Mouse (Mus musculus): Measurements from ENCODE around the gene Tuba4a.

Gene Tuba4a

GRCm38 (mm10) chr1:75210136-75211087, 9.3 kb downstream of the Tuba4a start, which contains the start of the genes Glb1l and Stk16:
TSS of gene Glb1l (minus strand) at chr1:75210813.
TSS of gene Stk16 (plus strand) at chr1:75210838.
- DNase-seq = peak; percentile 95

- DNase-seq = no peak
These were observed 10.5 kb downstream of the Tuba4a start for GRCm38 (mm10) chr1:75208967-75209678.

GRCm38 (mm10) chr1:75201236-75201635, 18.4 kb downstream of the Tuba4a start:
- no peak for DNase-seq

DNA sequence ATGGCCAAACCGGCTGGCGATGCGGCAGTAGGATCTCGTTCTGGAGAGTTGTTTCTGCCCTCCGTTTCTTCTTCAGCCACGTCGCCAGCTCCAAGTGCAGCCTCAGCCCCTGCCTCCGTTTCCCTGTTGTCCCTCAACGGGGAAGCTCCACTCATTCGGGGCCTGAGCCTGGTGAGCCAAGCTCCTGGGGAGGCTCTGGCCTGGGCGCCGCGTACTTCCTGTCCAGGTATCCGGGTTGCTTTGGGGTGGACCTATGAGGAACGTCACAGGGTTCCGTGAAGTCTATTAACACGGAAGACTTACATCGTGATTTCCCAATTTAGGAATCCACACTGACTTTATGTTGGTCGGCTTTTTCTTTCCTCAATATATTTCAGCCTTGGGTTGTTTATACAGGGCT, 27.2 kb downstream of the Tuba4a start:
- DNase-seq = peak; percentile 51

GRCm38 (mm10) chr1:75191622-75192402, 27.9 kb downstream of the Tuba4a start, which contains the start of the genes Ankzf1 and Atg9a:
TSS of gene Ankzf1 (plus strand) at chr1:75192151.
TSS of gene Atg9a (minus strand) at chr1:75192196.
- peak; percentile 99 for DNase-seq

- DNase-seq = peak; percentile 57
These were observed 28.4 kb downstream of the Tuba4a start for GRCm38 (mm10) chr1:75191258-75191621.

DNA sequence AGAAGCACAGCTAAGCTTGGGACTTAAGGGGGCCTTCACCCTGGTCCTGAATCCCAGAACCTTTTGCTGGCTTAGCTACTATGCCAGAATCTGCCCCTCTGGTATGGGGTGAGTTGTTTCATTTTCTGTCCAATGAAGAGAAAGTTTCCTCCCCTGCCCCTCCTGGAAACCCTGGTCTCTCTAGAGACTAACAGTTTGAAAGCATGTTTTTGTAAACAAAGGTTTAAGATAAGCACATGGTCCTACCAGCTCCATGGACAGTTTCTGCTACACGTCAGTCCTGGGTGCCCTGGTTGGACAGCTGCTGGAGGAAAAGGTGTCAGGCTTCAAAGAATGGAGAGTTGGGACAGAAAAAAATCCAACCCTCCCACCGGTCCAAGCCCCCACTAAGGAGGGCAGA, 29.1 kb downstream of the Tuba4a start:
- DNase-seq = peak; percentile 28

GRCm38 (mm10) chr1:75187914-75188483, 31.7 kb downstream of the Tuba4a start:
- no peak for DNase-seq

DNA sequence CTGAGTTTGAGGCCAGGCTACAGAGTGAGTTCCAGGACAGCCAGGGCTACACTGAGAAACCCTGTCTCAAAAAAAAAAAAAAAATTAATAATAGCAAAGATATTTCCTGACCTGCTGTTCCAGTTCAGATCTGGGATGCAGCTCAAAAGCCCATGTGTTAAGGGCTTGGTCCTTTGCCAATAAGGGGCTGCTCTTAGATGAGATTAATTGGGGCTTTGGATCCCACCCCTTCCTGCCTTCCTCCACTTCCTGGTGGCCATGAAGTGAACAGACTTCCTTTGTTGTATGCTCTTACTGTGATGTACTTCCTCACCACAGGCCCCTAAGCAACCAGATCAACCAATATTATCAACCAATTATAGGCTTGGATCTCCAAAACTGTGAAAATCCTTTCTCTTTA, 32.5 kb downstream of the Tuba4a start:
- DNase-seq = no peak

GRCm38 (mm10) chr1:75185495-75185894, 34.2 kb downstream of the Tuba4a start:
- peak; percentile 46 for DNase-seq

DNA sequence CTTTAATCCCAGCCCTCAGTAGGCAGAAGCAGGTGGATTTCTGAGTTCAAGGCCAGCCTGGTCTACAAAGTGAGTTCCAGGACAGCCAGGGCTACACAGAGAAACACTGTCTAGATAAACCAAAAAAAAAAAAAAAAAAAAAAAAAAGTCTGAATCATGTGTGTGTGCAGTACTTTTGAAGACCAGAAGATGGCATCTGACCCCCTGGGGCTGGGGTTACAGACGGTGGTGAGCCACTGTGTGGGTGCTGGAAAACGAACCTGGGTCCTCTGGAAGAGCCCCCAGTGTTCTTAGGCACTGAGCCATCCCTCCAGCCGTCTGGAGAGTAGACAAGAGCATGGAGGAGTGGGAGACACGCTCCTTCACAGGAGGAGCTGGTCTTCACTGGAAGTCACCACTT, 37.5 kb downstream of the Tuba4a start:
- no peak for DNase-seq

- peak; percentile 44 for DNase-seq
These were observed 38.2 kb downstream of the Tuba4a start for GRCm38 (mm10) chr1:75181377-75181870.

DNA sequence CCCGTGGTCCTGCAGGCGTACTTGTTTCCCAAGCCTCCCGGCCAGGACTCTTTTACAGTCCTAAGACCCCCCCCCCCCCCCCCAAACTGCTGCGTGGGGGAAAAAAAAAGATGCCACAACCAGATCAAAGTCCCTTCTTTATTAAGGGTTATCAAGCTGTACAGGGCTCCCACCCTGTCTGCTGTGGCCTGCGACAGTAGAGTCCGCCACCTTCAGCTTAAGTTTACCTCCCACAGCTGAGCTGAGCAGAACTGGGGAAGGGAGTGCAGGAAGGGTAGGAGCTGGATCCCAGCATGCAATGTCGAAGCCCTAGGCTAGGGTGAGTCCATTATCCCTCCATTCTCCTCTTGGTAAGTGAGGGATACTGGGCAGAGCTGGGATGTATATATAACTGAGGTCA, 38.9 kb downstream of the Tuba4a start:
- DNase-seq = peak; percentile 21

DNA sequence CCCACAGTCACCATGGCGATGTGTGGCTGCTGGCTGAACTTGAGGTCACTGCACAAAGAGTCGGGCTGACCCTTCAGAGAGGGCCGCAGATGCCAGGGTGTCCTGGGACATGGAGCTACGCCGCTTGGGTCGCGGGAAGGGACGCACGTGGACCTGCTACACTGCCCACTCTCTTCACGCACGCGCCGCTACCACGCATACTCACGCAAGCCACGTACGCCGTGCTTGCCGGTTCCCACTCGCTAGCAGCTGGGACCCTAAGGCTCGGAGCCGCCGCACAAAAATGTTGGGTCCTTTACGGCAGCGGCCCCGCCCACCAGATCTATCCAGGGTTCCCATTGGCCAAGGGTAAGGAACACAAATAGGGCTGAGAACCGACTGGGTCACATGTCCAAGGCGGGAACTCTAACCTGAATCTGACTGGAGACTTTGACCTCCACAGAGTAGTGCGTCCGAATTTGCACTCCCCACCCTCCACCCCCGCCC, 39.5 kb downstream of the Tuba4a start, which contains the start of gene Abcb6:
Gene Abcb6 (minus strand): TSS at position 288 of the 486 bp plus-strand sequence.
- peak; percentile 86 for DNase-seq

GRCm38 (mm10) chr1:75179334-75180104, 40.1 kb downstream of the Tuba4a start:
- peak; percentile 72 for DNase-seq

DNA sequence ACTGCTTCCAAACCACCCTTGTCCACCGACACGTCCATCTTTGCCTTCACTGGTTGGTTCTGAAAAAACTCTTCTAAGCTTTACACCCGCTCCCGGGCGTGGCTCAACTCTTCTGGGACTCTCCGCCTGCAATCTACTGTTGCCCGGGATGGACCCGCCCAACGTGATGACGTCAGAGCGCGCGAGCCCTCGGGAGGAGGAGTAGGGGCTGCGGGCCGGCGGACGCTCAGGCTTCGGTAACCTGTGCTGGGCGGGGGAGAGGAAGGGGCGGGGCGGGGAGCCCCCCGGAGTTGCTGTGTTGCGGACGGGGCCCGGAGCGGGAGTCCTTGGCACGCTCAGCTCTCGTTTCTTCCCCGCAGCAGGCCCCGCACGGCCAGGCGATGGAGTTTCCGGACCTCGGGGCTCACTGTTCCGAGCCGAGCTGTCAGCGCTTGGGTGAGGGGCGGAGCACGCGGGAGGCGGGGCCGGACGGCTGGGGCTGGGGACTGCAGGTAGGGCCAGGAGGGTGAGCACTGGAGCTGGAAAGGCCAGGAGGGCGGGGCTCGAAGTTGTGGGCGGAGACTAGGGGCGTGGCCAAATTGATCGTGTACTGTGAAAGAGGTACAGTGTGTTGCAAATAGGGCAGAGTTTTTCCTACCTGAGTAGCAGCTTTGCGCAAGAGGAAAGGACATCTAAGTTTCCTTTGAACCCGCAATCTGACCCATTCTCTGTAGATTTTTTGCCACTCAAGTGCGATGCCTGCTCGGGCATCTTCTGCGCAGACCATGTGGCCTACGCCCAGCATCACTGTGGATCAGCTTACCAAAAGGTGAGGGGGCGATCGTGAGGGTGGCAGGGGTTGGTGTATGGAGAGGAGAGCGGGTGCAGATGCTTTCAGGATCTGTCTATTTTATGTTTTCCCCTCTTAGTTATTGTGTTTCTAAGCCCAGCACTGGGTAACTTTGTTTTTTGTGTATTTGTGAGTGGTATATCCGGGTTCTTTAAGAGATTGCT, 50.9 kb downstream of the Tuba4a start, which contains the start of gene Zfand2b:
Gene Zfand2b (plus strand): TSS at position 175 of the 993 bp plus-strand sequence.
- DNase-seq = peak; percentile 98

GRCm38 (mm10) chr1:75168093-75168471, 51.6 kb downstream of the Tuba4a start:
- DNase-seq = peak; percentile 54

All from cerebellum, adult 9-10 months (tissue).